Mouse (Mus musculus): Measurements from ENCODE around the gene Col24a1.
A peak's percentile ranks its signal among the peaks of the same experiment; 100 is the strongest.

Gene Col24a1

DNA sequence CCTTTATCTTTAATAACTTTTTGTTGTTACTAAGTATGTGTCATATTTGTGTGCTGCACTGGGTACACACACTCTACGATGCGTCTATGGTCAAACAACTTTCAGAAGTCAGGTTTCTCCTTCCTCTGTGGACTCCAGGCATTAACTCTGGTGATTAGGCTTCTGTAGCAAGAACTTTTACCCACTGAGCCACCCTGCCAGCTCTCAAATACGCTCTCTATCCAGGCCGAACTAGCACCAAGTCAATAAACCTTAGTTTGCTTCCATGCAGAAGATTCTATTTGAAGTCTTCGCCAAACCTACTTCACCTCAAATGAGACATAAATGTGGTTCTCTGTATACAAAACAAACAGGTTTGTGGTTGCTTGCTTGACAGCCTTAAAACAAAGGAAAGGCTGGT is 267.4 kb downstream of the Col24a1 start:
- DNase-seq (ENCODE audit: low spot score in 2 of 2) = no peak

DNA sequence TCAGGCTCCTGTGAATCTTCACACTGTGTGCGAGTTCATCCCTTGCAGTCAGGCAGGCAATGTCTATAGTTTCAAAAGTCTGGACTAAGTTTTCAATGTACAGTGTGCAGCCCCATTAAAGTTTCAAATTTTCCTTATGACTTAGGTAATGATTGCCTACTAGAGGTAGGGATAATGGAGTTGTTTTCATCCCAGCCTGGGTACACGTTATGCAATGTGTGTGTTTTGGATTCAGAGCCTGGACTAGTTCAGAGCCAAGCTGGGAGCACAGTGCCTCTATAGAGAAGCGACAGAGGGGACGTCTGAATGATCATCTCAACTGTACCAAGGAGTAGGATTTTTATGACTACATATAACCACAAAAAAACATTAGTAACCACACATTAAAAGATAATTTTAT is 267.8 kb downstream of the Col24a1 start:
- no peak for DNase-seq (ENCODE audit: low spot score in 2 of 2)

DNA sequence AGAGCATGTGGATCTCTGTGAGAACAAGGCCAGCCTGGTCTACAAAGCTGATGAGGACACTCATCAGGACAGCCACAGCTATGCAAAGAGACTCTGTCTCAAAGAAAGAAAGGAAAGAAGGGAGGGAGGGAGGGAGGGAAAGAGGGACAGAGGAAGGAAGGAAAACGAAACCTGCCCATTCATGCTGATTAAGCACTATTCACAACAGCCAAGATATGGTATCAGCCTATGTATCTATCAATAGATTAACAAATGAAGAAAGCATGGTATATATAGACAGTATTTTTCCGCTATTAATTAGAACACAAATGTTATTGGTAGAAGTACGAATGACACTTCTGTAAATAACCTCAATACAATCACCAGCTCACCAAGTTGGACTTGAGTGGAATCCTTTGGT is 282.2 kb downstream of the Col24a1 start:
- DNase-seq (ENCODE audit: low spot score in 2 of 2) = no peak

DNA sequence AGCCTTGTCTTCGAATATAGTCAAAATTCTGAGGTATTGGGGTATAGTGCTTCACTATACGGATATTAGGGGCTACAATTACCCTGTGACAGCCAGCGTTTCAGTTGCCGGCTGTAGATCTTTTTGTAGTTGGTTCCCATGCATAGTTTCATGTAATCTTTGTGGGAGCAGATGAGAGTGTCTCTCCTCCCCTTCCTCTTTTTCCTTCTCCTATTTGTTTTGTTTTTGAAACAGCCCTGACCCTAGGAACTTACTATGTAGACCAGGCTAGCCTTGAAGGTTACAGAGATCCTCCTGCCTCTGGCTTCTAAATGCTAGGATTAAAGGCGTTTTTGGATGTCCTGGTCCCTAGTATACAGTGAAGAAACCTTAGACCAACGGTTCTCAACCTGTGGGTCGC is 283.1 kb downstream of the Col24a1 start:
- no peak for DNase-seq (ENCODE audit: low spot score in 2 of 2)

DNA sequence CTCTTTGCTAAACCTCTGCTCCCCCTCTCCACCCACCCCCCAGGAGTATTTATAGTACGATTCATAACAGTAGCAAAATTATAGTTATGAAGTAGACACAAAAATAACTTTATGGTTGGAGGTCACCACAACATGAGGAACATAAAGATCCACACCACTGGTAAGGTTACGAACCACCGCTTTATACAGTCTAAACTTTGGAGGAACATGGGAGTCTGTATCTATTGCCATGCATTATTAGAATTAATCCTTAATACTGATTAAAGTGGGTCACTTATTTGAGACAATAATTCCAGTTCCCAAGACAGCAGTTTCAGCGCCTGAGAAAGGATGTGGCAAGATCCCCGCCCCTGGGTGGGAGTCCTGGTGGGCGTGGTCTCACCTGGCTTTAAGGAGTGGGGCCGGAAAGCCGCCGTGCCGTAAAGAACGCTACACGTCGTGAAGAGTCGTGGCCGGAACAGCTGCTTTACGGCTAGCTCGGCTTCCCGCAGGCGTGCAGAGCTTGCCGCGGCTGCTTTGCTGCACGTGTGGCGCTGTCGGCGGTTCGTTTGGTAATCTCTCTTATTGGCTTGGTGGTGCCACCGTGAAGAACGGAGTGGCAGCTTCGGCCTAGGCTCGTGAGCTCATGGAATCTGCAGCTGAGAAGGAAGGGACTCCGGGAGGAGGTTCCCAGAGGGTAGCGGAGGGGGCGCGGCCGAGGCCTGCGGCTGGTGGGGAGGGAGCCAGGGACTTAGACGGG is 283.6 kb downstream of the Col24a1 start, which contains the start of gene Znhit6:
Gene Znhit6, plus strand, starts transcription at position 463 of the 739 bp plus-strand sequence.
- DNase-seq (ENCODE audit: low spot score in 2 of 2) = peak; percentile 92

DNA sequence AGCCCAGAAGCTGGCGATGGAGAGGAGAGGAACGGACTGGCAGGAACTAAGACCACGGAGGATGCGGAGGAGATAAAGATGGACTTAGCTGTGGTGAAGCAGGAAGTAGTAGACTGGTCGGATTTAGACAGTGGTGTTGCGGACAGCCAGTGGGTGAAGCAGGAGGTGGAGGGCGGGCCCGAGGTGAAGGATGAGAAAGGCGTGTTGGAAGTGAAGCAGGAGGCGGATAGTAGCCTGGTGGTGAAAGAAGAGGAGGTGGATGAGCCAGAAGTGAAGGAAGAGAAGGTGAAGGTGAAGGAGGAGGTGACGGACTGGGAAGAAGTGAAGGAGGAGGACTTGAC is 284.2 kb downstream of the Col24a1 start:
- no peak for DNase-seq (ENCODE audit: low spot score in 2 of 2)

DNA sequence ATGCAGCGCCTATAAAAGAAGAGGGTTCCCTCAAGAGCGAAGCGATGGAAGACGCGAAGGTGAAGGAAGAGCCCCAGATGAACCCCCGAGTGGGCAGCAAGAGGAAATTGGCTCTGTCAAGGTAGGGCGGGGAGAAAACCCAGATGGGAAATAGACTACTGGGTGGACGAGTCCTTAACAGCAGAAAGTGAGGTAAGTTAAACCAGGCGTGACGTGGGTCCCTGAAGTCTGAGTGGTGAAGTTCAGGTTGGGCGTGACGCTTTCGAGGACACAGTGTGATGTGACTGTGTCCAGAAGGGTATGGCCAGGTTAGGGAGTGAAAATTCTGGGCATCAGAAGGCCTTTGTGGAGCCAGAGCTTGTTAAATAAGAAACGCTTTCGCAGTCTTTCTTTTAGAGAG is 284.6 kb downstream of the Col24a1 start:
- no peak for DNase-seq (ENCODE audit: low spot score in 2 of 2)

DNA sequence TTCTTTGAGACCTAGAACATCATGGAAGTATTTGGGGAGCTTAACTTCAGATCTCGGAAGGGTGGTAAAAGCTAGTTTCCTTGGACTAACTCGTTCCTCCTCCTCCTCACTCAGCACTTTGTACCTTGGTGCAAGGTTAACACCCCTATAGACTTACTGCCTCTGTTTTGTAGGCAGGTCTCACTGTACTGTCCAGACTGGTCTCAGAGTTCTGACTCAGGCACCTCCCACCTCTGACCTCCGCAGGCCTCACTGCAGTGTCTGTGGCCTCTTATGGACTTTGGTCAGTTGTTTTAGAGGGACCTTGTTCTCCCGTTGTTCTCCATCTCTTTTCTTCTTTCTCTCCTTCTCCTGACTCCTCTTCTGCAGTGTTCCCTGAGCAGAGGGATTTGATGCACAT is 290.8 kb downstream of the Col24a1 start:
- no peak for DNase-seq (ENCODE audit: low spot score in 2 of 2)

DNA sequence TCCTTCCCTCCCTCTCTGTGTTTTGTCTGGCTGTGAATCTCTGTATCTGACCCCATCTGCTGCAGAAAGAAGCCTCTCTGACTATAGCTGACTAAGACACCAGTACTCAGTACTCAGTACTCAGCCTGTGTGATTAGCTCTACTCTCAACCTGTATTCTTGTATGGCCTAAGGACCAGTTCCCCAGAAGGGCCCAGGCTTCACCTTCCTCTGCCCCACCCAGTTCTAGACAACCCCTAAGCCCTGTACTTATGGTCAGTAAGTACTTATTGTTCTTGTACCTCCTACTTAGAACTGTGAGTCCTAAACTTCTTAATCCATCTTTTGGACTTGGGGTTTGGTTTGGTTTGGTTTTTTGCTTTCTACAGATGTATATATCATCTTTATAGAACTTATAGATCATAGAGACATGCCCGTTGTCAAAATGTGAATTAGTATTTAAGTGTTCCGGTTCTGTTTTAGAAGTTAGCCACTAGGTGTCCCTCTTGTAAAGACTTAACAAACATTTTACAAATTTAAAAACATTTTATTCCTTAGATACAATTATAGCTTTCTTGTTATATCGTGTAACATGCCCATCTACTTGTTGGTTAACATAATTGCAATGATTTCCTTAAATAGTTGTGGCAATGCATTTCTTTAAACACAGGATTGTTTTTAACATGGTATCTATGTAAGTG is 291.4 kb downstream of the Col24a1 start:
- DNase-seq (ENCODE audit: low spot score in 2 of 2) = no peak

DNA sequence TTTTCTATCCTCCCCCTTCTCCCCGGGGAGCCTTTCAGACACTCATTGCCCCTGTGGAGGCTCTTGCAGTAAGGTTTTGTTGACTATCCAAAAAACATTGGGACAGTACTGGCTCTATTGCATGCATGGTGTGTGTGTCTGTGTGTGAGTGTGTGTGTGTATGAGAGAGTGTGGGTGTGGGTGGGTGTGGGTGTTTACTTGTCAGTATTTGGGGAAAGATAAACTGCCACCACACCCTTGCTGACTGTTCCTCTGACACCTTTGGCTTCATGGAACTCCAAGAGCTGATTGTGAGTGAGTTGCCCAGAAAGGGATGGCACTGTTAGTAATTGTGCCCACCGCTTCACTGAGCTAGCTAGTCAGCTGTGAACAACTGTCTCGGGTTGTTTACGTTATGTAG is 298.3 kb downstream of the Col24a1 start:
- no peak for DNase-seq (ENCODE audit: low spot score in 2 of 2)

DNA sequence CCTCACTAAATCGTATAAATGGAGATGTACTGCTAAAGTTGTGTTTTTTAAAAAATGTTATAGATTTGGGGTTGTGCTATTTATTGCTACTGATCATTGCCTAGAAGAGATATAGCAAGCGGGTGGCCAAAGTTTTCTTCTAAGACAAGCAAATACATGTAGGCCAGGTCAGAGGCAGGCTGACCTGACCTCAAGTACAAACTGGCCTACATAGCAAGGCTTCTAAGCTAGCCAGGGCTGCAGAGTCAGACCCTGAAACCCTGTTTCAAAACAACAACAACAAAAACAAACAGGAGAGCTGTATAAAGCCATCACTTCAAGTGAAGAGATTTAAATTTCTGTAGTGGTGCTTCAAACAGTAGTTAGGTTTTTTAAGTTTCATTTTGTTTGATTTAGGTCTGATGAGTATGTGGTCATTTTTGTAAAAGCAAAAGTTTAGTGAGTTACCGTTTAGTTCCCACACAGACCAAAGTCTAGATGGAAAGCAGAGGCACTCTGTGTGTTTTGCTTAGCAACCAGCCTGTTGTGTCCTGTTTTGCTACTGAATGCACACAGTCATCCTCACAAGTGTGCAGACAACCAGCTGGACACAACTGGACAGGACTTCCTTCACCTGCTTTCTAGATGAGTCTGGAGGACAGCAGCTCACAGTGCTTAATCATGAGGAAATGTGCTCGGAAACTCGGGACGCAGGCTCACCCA is 299.7 kb downstream of the Col24a1 start:
- DNase-seq (ENCODE audit: low spot score in 2 of 2) = no peak

DNA sequence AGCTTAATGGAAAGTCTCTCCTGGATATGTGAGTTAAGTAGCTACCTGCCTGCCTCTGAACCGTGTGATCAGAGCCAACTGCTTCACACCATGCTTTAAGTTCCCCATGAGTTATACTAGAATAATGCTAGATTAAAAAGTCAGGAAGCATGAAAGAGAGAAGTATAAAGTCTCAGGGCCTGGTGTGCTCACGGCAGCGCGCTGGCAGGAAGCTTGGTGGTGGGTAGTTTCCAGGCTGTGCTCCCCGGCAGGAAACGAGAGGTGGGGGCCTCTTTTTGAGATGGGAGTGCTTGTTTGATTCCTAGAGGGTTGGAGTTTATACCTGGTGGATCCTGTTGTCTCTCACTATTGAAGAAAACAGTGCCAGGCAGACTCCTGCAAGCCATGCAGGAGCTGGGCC is 303.1 kb downstream of the Col24a1 start:
- no peak for DNase-seq (ENCODE audit: low spot score in 2 of 2)

DNA sequence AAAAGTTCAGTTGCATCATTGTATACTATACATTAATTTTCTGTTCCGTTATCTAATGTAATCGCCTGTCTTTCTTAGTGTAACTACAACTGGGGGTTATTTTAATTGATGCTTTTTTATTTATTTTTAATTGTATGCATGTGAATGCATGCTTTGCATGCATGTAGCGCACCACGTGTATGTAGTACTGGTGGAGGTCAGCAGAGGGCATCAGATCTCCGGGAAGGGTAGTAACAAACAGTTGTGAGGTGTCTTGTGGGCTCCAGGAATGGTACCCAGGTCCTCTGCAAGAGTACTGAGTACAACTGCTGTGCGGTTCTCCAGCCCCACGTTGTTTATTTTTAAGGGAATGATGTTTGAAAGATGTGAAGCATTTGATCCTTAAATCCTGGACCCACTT is 306.8 kb downstream of the Col24a1 start:
- DNase-seq (ENCODE audit: low spot score in 2 of 2) = no peak

DNA sequence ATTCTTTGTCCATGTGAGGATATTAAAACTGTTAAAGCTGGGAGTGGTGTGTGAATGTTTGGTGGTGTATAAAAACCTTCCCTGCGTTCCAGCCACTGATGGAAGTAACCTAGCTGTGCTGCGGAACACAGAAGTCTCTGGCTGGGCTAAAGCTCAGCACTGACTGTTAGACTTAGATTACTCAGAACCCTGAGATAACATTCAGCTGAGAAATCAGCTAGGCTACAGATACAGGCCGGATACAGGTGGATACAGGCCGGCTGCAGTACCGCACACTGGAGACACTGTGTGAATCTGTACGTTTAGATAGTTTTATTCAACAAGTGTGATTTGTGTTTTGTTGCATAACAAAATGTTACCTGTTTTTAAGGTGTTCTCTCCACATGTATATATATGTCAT is 308.5 kb downstream of the Col24a1 start:
- no peak for DNase-seq (ENCODE audit: low spot score in 2 of 2)

DNA sequence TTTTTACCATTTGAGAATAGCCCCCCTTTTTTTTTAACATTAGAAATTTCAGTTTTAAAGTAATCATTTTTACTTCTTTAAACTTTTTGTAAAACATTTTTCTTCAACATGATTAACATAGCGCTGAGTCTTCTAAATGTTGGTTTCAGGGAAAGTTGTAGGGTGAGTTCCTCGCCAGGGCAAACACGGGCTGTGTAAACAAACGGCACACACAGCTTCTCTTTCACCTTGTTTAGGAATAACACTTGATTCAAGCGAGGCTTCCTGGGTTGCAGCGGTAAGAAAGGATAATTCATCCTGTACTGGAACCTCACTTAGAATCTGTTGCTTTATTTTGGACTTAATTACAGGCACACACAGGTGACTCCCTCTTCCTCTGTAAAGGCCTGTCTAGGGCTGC is 309.1 kb downstream of the Col24a1 start:
- DNase-seq (ENCODE audit: low spot score in 2 of 2) = peak in 1 of 2 experiments; percentile 21

All from urinary bladder, postnatal 36 days (tissue).